Mouse (Mus musculus): ENCODE results near the gene Pdrg1. TPM values are rescaled to one million over a fixed set of nuclear protein-coding genes. Genes with fewer than 3 reads are reported as not detected.

Pdrg1 gene
- polyA plus RNA-seq, 1 experiment, result 29.8 TPM

GRCm38 (mm10) chr2:152962091-152962793 lies 53.0 kb downstream of the Pdrg1 start, which contains the start of gene Ttll9:
Ttll9 (plus strand) TSS chr2:152962485.
- Histone ChIP-seq H3K27ac (ENCODE audit: control insufficient read depth, insufficient read depth, low read depth, low read length, poor library complexity) (no peak within 1 kb of the TSS), H3K4me1 (ENCODE audit: control insufficient read depth, insufficient read depth, low read length) (no peaks in the 10 kb centered on the region; the same call in 1 of the 2 replicates), H3K4me3 (replicated peaks; ENCODE audit: control insufficient read depth, low read depth, low read length) (peak within 1 kb of the TSS; percentile 55)
- WGBS, result under 1% methylated on average over 34 of the region's 34 CpGs
- TF ChIP-seq POLR2A (IDR thresholded peaks at IDR 0.05; ENCODE audit: borderline replicate concordance, control insufficient read depth, low read depth, low read length) (no peak), CTCF (IDR thresholded peaks at IDR 0.05; ENCODE audit: control insufficient read depth, insufficient read depth, low read length) (no peak)

Other genes with a start within 250 kb of the Pdrg1 start
- gene Bcl2l1, start 183.7 kb downstream of the Pdrg1 start, polyA plus RNA-seq (2011; ENCODE audit: insufficient read depth, insufficient read length, low replicate concordance, missing spikeins), result 97.4 and 124 TPM in 2 replicates
- gene Tpx2, start 167.5 kb downstream of the Pdrg1 start, polyA plus RNA-seq (2011; ENCODE audit: insufficient read depth, insufficient read length, low replicate concordance, missing spikeins), result 57.0 and 74.1 TPM in 2 replicates
- gene Mylk2, start 104.1 kb downstream of the Pdrg1 start, polyA plus RNA-seq (2011; ENCODE audit: insufficient read depth, insufficient read length, low replicate concordance, missing spikeins), result 1.0 TPM in 1 of 2 replicates, not detected in the other
- not detected in 2 replicates for gene Foxs1, start 82.2 kb downstream of the Pdrg1 start, polyA plus RNA-seq (2011; ENCODE audit: insufficient read depth, insufficient read length, low replicate concordance, missing spikeins)
- not detected in 2 replicates for gene Dusp15, start 63.7 kb downstream of the Pdrg1 start, polyA plus RNA-seq (2011; ENCODE audit: insufficient read depth, insufficient read length, low replicate concordance, missing spikeins)
- not detected in 2 replicates for gene Ttll9, start 52.9 kb downstream of the Pdrg1 start, polyA plus RNA-seq (2011; ENCODE audit: insufficient read depth, insufficient read length, low replicate concordance, missing spikeins)
- not detected in 2 replicates for gene Xkr7, start 16.4 kb upstream of the Pdrg1 start, polyA plus RNA-seq (2011; ENCODE audit: insufficient read depth, insufficient read length, low replicate concordance, missing spikeins)
- gene Ccm2l, start 50.5 kb upstream of the Pdrg1 start, polyA plus RNA-seq (2011; ENCODE audit: insufficient read depth, insufficient read length, low replicate concordance, missing spikeins), result 4.8 and 8.3 TPM in 2 replicates
- gene Hck, start 93.0 kb upstream of the Pdrg1 start, polyA plus RNA-seq (2011; ENCODE audit: insufficient read depth, insufficient read length, low replicate concordance, missing spikeins), result 20.0 and 54.3 TPM in 2 replicates
- gene Tm9sf4, start 145.9 kb upstream of the Pdrg1 start, polyA plus RNA-seq (2011; ENCODE audit: insufficient read depth, insufficient read length, low replicate concordance, missing spikeins), result 12.6 and 18.3 TPM in 2 replicates
- gene Tspyl3, start 210.0 kb upstream of the Pdrg1 start, polyA plus RNA-seq (2011; ENCODE audit: insufficient read depth, insufficient read length, low replicate concordance, missing spikeins), result 2.5 and 5.5 TPM in 2 replicates
- gene Plagl2, start 226.0 kb upstream of the Pdrg1 start, polyA plus RNA-seq (2011; ENCODE audit: insufficient read depth, insufficient read length, low replicate concordance, missing spikeins), result 8.8 and 10.8 TPM in 2 replicates
- 8.2 and 12.6 TPM in 2 replicates for gene Pofut1, start 226.1 kb upstream of the Pdrg1 start, polyA plus RNA-seq (2011; ENCODE audit: insufficient read depth, insufficient read length, low replicate concordance, missing spikeins)

Data from bone marrow, adult 2 months (tissue).